Mouse (Mus musculus) lung, embryonic 14.5 days (tissue): Measurements from ENCODE around the gene Pdzd2. TPM values are rescaled to one million over a fixed set of nuclear protein-coding genes. Genes with fewer than 3 reads are reported as not detected.

Experiments
- ATAC-seq: fragments of 200-750 bp; cut with Nextera tagmentation; 2 replicates; pipeline ENCODE4 v1.8.0; 2017; ENCODE audit warnings: mild to moderate bottlenecking, moderate TSS enrichment, moderate library complexity; ENCODE audit not compliant: insufficient read depth
- DNase-seq: peaks from one replicate; pipeline ENCODE4 v3.0.0-alpha.2; 2015
- H3K27ac ChIP-seq: fragments of 300-500 bp; sonication (generic); 2 replicates; pipeline ENCODE4 v1.5.1; 2014; ENCODE audit warnings: low read depth, mild to moderate bottlenecking, moderate library complexity
- H3K27me3 ChIP-seq: fragments of 300-500 bp; sonication (generic); 2 replicates; pipeline ENCODE4 v1.6.1; 2014; ENCODE audit warnings: low read length, control low read depth; ENCODE audit not compliant: insufficient read depth
- H3K36me3 ChIP-seq: fragments of 300-500 bp; sonication (generic); 2 replicates; pipeline ENCODE4 v1.6.1; 2014; ENCODE audit warnings: control low read depth; ENCODE audit not compliant: insufficient read depth
- H3K4me1 ChIP-seq: fragments of 300-500 bp; sonication (generic); 2 replicates; pipeline ENCODE4 v1.6.1; 2014; ENCODE audit warnings: antibody characterized with exemption, control low read depth; ENCODE audit not compliant: insufficient read depth
- H3K4me2 ChIP-seq: fragments of 300-500 bp; sonication (generic); 2 replicates; pipeline ENCODE4 v1.6.1; 2014; ENCODE audit warnings: mild to moderate bottlenecking
- H3K4me3 ChIP-seq: fragments of 300-500 bp; sonication (generic); 2 replicates; pipeline ENCODE4 v1.5.1; 2014; ENCODE audit warnings: low read depth, low read length
- H3K9ac ChIP-seq: fragments of 300-500 bp; sonication (generic); 2 replicates; pipeline ENCODE4 v1.6.1; 2014
- H3K9me3 ChIP-seq: fragments of 300-500 bp; sonication (generic); 2 replicates; pipeline ENCODE4 v1.6.1; 2016; ENCODE audit warnings: low read depth, low read length, control low read depth
- CTCF ChIP-seq: IDR thresholded peaks from 2 replicates; pipeline ENCODE4 v1.5.1; 2016; ENCODE audit warnings: antibody characterized with exemption, low read depth
- WGBS: fragments of 180-500 bp; shearing (Covaris S2); extraction: QIAGEN DNeasy Blood & Tissue Kit; methylation state at CpG from one replicate; pipeline ENCODE4 v1.1.7; 2014; 5-methylcytosine and 5-hydroxymethylcytosine counted together
- polyA plus RNA-seq: library from polyadenylated mRNA; unstranded; fragments of >200 nt; fragmentation: Nextera tagmentation; extraction: Ambion mirVana; gene quantifications from 2 replicates; pipeline ENCODE4 v1.2.1, GENCODE M21; 2014

The Pdzd2 gene
- polyA plus RNA-seq, 1 experiment from 2014 or later = 24.1 TPM

DNA sequence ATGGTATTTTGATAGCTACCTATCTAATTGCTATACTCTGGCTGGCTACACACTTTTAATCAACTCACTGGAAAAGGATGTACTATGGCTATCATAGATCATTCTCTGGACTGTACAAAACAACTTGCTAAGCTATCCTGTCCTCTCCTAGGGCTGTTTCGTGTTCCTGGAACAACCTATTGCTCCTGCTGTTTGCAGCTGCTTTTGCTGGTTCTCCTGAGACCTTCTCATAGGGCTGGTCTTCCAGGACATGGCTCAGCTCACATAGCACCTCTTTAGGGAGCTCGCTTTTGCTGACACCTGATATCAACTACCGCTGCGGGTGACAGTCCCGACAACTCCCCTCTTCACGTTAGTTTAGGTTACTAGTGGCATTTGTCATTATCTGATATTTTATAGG, 288.9 kb downstream of the Pdzd2 start:
- ATAC-seq (no peak), DNase-seq (no peak)
- Histone ChIP-seq H3K9me3 (no peaks in the 10 kb centered on the region), H3K4me1 (no peaks in the 10 kb centered on the region), H3K4me3 (no peak overlapping the region), H3K27ac (no peak overlapping the region), H3K36me3 (no peaks in the 10 kb centered on the region), H3K27me3 (no peaks in the 10 kb centered on the region), H3K9ac (no peak overlapping the region), H3K4me2 (no peak overlapping the region)
- no peak for TF ChIP-seq CTCF
- WGBS = 44% methylated on average over 6 of the region's 6 CpGs

- no peaks in the 10 kb centered on the region for H3K4me1 ChIP-seq
- no peak for ATAC-seq
- no peaks in the 10 kb centered on the region for H3K27me3 ChIP-seq
- H3K9ac ChIP-seq = no peak overlapping the region
- WGBS = 88% methylated on average over 2 of the region's 2 CpGs
- H3K4me2 ChIP-seq = no peak overlapping the region
- H3K4me3 ChIP-seq = no peak overlapping the region
- H3K9me3 ChIP-seq = no peaks in the 10 kb centered on the region
- no peaks in the 10 kb centered on the region for H3K36me3 ChIP-seq
- H3K27ac ChIP-seq = no peak overlapping the region
- no peak for TF ChIP-seq CTCF
- DNase-seq = no peak
Measured at GRCm38 (mm10) chr15:12449321-12449720, 290.4 kb downstream of the Pdzd2 start.

- no peaks in the 10 kb centered on the region for H3K4me1 ChIP-seq
- H3K27ac ChIP-seq = no peak overlapping the region
- H3K4me2 ChIP-seq = no peak overlapping the region
- no peak for TF ChIP-seq CTCF
- H3K36me3 ChIP-seq = no peaks in the 10 kb centered on the region
- DNase-seq (no peak), ATAC-seq (peak; percentile 47; the same call in 1 of the 2 replicates)
- no peaks in the 10 kb centered on the region for H3K9me3 ChIP-seq
- H3K4me3 ChIP-seq = no peak overlapping the region
- no peaks in the 10 kb centered on the region for H3K27me3 ChIP-seq
- 55% methylated on average over 10 of the region's 10 CpGs for WGBS
- no peak overlapping the region for H3K9ac ChIP-seq
Measured at GRCm38 (mm10) chr15:12447021-12447434, 292.7 kb downstream of the Pdzd2 start.

GRCm38 (mm10) chr15:12444551-12444950, 295.2 kb downstream of the Pdzd2 start:
- Histone ChIP-seq H3K9me3 (no peaks in the 10 kb centered on the region), H3K4me3 (no peak overlapping the region), H3K36me3 (no peaks in the 10 kb centered on the region), H3K27ac (no peak overlapping the region), H3K27me3 (no peaks in the 10 kb centered on the region), H3K9ac (no peak overlapping the region), H3K4me1 (0 out of 2 replicates have a peak, but pooled peaks cover 4% of the 10 kb centered on the region), H3K4me2 (no peak overlapping the region)
- no peak for TF ChIP-seq CTCF
- DNase-seq = no peak
- 78% methylated on average over 5 of the region's 5 CpGs for WGBS
- ATAC-seq = no peak

GRCm38 (mm10) chr15:12439351-12439751, 300.4 kb downstream of the Pdzd2 start:
- Histone ChIP-seq H3K36me3 (no peaks in the 10 kb centered on the region), H3K4me1 (peaks cover 10% of the 10 kb centered on the region; the same call in 1 of the 2 replicates), H3K4me3 (no peak overlapping the region), H3K9ac (no peak overlapping the region), H3K9me3 (no peaks in the 10 kb centered on the region), H3K27ac (no peak overlapping the region), H3K4me2 (no peak overlapping the region), H3K27me3 (no peaks in the 10 kb centered on the region)
- WGBS = 24% methylated on average over 6 of the region's 6 CpGs
- no peak for TF ChIP-seq CTCF
- peak; percentile 68 for ATAC-seq
- DNase-seq = peak; percentile 72

DNA sequence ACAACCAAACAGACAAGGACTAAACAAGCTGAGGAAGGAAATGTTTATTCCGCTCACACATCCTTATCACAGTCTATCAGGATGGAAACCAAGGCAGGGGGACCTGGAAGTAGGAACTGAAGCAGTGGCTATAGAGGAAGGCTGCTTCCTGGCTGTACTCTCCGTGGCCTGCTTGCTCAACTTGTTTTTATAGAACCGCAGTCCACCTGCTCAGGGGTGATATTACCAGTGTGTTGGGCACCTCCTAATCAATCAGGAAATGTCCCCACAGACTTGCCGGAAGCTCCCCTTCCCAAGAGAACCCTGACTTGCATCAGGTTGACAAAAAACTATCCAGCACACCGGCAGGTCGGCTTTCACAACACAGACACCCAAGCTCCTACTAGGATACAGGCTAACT, 301.0 kb downstream of the Pdzd2 start:
- WGBS = 56% methylated on average over 6 of the region's 6 CpGs
- no peak overlapping the region for H3K4me2 ChIP-seq
- H3K9ac ChIP-seq = no peak overlapping the region
- ATAC-seq (no peak), DNase-seq (no peak)
- H3K36me3 ChIP-seq = no peaks in the 10 kb centered on the region
- H3K4me1 ChIP-seq = peaks cover 12% of the 10 kb centered on the region; the same call in 1 of the 2 replicates
- no peaks in the 10 kb centered on the region for H3K9me3 ChIP-seq
- H3K27me3 ChIP-seq = no peaks in the 10 kb centered on the region
- no peak overlapping the region for H3K27ac ChIP-seq
- TF ChIP-seq CTCF = no peak
- H3K4me3 ChIP-seq = no peak overlapping the region

GRCm38 (mm10) chr15:12438081-12438480, 301.6 kb downstream of the Pdzd2 start:
- peaks cover 12% of the 10 kb centered on the region; the same call in 1 of the 2 replicates for H3K4me1 ChIP-seq
- WGBS = 84% methylated on average over 11 of the region's 11 CpGs
- no peak overlapping the region for H3K27ac ChIP-seq
- H3K4me3 ChIP-seq = no peak overlapping the region
- no peak overlapping the region for H3K4me2 ChIP-seq
- H3K9ac ChIP-seq = no peak overlapping the region
- TF ChIP-seq CTCF = no peak
- H3K36me3 ChIP-seq = no peaks in the 10 kb centered on the region
- H3K27me3 ChIP-seq = no peaks in the 10 kb centered on the region
- DNase-seq = no peak
- ATAC-seq = no peak
- H3K9me3 ChIP-seq = no peaks in the 10 kb centered on the region

DNA sequence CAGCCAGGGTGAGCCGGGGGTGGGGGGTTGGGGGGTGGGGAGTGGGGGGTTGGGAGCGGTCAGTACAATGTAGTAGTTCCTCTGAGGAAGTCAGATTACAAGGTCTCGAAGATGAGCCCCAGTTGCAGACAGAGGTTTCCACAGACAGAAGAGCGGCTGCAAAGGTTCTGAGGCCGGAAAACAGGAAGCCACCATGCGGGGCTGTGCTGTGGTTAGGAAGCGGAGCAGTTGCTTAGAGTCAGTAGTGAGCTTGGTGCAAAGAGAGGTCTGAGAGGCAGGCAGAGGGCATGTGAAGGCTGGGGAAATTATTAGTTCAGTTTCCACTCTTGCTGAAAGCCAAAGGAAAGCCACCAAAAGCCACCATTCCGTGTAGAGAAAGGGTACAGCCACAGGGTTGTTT, 303.8 kb downstream of the Pdzd2 start:
- Histone ChIP-seq H3K4me2 (no peak overlapping the region), H3K9me3 (no peaks in the 10 kb centered on the region), H3K4me3 (no peak overlapping the region), H3K9ac (no peak overlapping the region), H3K27me3 (no peaks in the 10 kb centered on the region), H3K27ac (no peak overlapping the region), H3K4me1 (peaks cover 18% of the 10 kb centered on the region; the same call in 1 of the 2 replicates), H3K36me3 (no peaks in the 10 kb centered on the region)
- no peak for TF ChIP-seq CTCF
- 68% methylated on average over 8 of the region's 8 CpGs for WGBS
- no peak for ATAC-seq
- no peak for DNase-seq
